Mouse (Mus musculus) spleen, adult 2 months (tissue): ENCODE measurements at regions not wholly inside any gene's neighbourhood (a gene's known extent, or its start where the extent isn't known, plus 50 kb on each side); places are given as distances from the start of the nearest gene placed in this dataset.

Source experiments
- CTCF ChIP-seq: fragments of 200-500 bp; IDR thresholded peaks from 2 replicates; pipeline ENCODE4 v1.5.1; 2011; ENCODE audit warnings: mild to moderate bottlenecking, inconsistent platforms; ENCODE audit not compliant: insufficient read depth, insufficient read length, insufficient replicate concordance; ENCODE audit errors: extremely low read depth
- POLR2A ChIP-seq: fragments of 200-500 bp; IDR thresholded peaks from 2 replicates; pipeline ENCODE4 v1.6.1; 2011; ENCODE audit warnings: low read depth, low read length, inconsistent platforms

- TF ChIP-seq CTCF: no peak
- TF ChIP-seq POLR2A: no peak
These were observed 183.4 kb upstream of the Rag2 start for GRCm38 (mm10) chr2:101441081-101441630.
